Mouse (Mus musculus) CD4-positive, CD25-positive, alpha-beta regulatory T cell, adult 4 months (primary cell): ENCODE measurements at regions not wholly inside any gene's neighbourhood (a gene's known extent, or its start where the extent isn't known, plus 50 kb on each side); places are given as distances from the start of the nearest gene placed in this dataset.

Source experiments
- ATAC-seq: one replicate; pipeline ENCODE4 v1.8.0; 2017

DNA sequence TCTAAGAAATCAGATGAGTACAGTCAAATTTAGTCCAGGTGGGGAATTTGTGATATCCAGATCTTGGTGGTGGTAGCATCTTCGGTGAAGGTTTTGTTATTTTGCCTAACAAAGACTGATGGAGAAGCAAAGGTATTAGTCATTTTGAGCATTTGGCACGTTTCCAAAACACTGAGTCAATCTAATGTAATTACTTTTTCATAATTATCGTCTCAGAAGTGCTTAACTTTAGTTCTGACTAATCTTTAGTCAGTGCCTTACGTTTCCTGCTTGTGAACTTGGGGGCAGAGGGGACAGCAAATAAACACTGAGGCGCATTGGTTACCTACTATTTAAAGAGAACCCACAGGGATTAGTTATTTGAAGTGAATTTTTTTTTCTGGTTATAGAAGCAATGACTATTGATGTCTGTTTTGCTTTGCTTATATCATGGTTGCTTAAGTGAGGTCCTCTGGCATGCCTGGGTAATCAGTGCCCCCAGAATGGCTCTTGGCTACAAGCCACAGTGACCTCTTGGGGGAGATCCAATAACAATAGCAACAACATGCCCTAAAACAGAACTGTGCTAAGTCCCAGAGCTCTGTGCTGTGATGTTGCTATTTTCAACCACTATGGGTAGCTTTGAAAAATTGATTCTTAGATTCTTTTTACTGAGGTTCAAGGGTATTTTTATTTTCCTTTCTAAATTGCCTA lies 275.1 kb downstream of the Gpat3 start:
- no peak for ATAC-seq

DNA sequence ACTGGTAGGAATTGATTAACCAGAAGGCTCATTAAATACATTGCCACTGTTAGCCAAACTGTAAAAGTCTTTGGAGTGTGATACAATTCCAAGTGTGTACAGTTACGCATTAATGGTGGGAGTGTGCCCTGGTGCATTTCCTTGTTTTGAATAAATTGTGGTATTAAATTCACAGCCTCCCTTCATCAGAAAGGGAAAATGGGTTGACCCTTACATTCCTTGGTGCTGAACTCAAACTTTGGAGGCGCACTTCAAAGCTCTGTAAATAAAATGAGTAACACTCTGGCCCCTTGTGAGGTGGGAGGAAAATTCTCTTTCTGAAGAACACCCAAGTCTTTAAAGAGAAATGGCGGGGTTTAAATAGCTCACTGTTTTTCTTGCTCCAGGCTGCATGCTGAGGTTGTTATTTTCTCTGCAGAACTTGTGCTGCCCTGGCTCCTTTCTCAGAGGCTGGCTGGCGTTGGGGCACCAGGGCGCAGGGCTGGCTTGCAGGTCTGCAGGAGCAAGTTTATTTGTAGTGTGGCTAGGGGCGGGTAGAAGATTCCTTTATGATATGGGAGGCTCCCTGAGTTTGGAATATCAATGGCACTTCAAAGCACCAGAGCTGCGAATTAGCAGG lies 266.7 kb downstream of the Gpat3 start:
- no peak for ATAC-seq

DNA sequence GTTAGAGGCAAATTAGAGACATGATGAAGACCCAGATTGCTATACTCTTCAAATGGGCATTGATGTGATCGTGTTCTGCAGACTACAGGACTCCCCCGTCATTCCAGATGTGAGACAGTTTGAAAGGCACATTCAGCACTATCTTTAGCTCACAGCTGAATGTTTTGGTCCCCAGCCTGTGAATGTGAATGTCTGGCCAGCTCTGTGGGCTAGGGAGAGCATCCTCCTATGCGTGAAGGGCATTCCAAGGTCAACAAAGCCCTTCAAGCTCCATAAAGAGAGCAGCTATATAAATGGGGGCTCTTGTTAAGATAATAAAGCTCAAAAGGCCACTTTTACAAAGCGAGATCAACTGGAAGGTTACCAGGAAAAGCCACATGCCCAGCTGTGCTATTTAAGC lies 266.1 kb downstream of the Gpat3 start:
- no peak for ATAC-seq

DNA sequence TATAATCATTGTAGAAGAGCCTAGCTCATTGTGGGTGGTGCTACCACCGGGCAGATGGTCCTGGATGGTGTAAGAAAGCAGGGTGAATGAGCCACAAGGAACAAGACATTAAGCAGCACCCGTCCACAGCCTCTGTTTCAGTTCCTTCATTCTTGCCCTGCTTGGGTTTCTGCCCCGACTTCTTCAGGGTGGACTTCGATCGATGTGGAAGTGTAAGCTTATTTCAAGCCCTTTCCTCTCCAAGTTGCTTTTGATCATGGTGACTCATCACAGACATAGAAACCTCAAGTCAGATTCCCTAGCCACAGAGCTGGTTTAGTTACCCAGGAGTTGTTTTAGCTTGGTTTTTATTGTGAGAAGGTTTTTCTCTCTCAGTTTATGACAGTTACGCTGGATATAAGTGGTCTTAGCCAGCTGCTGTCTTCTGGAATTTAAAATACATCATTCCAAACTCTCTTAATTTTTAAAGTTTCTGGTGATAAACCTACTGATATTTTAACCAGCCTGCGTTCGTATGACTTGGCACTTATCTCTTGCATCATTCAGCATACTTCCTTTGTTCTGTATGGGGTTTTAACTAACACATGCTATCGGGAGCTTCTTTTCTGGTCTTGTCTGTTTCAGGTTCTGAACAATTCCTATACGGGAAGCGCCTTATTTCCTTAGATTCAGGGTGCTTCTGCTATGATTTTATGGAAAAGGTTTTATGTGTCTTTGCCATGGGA lies 255.6 kb downstream of the Gpat3 start:
- ATAC-seq = no peak

DNA sequence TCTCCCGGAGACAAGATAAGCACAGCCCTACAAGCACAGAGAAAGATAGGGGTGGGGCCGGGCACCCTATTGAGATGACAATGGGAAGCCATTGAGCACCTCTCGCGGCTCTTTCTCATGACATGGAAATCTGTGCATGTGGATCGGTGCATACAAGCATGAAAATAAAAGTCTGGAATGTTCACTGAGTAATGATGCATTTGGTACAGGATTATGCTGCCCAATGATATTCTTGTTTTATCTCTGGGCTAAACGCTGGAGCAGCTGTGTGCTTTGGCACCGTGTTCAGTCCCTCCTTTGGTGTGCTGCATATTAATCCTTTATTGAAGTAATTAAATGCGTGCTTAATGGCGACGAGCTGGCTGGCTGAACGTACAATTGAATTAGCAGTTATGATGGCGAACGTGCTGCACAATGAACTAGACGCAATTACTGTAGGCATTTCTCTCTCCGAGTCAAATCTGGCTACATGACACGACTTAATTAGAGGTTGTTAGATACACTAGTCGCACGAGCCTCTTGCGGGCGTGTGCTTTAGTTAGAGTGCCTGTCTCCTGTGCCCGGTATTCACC lies 245.6 kb downstream of the Gpat3 start:
- ATAC-seq = no peak

DNA sequence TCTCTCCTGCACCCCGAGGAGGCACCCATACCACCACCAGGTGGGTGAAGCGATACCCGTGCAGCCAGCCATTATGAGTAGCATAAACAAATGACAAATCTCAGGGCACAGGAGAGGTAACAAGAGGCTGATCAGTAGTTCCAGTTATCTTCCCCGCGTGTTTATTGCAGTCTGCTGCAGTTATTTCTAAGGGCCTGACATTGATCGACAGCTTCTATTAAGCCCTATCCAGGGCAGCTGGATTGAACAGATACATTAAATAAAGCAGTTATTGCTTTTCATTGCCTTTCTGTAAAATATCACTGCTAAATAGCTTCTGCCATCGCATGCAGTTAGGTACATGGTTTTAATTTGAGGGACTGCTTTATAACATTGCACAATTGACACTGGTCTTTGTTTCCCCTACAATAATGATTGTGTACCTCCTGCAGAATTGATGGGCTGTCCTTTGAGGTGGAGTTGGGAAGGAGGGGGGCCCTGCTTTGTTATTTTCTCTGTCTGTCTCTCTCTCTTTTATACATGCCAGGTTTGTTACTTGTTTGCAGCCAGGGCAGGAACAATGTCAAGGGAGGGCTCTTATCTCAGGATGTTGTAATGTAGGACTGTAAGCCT lies 245.0 kb downstream of the Gpat3 start:
- no peak for ATAC-seq

DNA sequence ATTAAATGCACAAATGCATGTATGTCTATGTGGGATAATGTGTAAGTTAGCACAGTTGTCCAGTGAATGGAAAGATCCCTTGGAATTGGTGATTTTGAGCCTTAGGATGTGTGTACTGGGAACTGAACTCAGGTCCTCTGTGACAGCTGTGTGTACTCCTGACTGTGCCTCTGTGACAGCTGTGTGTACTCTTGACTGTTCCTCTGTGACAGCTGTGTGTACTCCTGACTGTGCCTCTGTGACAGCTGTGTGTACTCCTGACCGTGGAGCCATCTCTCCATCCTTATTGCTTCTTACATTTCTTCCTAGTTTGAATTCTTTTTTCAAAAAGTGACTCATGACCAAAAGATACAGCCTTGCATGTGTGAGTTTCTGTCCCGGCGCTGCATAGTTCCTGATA lies 239.7 kb downstream of the Gpat3 start:
- ATAC-seq = no peak

DNA sequence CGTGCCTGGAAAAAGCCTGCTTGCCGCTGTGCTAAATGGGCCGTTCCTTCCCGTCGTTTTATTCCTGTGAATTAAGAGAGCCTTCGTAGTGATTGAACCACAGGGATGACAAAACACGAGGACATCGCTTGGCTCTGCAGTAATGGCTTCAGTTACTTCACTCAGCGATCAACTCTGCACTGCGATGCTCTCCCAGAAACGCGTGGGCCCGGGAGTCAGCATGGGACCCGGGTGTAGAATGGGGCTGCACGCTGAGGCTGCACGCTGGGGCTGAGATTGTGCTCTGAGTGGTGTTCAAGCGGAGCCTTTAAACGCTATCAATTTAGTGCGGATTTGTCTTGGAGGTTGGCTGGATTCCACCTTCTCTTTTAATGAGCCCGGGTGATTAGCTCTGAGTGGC lies 237.1 kb downstream of the Gpat3 start:
- no peak for ATAC-seq

DNA sequence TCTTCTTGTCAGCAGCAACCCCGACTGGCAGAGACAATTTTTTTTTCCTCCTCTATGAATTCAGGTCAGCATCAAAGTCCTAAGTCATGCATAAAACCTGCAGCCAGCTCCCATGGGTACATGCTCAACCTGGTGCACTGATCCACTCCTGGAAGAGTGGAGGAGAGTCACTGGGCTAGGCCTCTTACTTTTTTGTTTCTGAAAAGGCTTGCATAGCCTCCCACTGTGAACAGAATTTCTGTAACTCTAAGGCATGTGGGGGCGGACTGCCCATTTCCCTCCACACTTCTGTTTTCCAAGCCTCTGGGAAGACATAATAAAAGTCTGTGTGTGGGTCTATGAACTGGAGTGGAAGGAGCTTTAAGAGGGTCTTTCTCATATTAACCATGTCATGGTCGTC lies 218.8 kb downstream of the Gpat3 start:
- ATAC-seq = no peak

DNA sequence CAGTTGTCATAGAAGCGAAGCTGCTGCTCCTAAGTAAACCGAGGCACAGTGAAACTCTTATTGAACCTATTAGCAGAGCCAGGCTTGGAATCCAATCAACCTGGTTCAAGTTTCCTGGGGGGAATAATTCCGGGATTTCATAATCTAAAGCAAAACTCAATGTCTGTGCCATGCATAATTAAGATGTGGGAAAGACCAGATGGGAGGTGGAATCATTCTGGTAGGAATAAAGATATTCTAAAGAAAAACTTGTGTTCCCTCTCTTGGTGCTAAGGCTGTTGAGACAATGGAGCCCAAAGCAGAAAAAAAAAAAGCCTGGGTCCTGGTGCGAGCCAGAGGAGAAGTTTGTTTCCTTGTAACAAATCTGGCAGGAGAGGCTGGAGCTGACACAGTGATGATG lies 217.7 kb downstream of the Gpat3 start:
- ATAC-seq = no peak

DNA sequence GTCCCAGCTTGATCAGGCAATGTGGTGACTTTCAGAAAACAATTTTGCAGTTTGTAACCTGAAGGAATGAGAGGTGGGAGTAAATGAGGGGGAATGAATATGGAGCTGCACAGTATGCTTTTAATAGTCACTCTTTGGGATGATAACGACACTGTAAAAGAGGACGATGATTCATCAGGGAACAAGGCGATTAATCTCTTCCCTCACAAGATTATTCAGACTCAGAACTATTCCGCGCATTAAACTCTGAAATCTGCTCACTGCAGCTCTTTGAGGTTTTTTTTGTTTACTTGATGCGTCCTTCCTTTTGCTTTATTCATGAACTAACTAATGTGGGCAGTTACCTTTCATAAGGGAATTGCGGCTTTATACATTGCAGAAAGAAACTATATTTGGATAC lies 206.1 kb downstream of the Gpat3 start:
- ATAC-seq = no peak

DNA sequence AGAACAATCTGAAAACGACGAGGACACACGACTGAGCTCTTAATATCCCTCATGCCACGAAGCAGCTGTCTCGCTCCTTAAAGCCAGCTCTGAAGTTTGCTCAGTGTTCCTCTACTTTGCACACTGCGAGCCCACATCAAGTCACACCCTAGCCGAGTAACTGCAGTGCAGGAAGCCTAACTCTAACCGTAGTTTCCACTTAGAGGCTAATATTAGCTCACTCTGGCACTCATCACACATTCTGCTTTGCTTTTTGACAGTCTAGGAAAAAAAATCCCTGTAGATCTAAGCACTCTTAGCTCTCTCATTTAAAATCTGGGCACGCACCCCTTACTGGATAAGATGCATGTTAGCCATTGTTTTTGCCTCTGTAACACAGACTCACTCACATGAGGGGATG lies 195.0 kb downstream of the Gpat3 start:
- ATAC-seq = no peak

DNA sequence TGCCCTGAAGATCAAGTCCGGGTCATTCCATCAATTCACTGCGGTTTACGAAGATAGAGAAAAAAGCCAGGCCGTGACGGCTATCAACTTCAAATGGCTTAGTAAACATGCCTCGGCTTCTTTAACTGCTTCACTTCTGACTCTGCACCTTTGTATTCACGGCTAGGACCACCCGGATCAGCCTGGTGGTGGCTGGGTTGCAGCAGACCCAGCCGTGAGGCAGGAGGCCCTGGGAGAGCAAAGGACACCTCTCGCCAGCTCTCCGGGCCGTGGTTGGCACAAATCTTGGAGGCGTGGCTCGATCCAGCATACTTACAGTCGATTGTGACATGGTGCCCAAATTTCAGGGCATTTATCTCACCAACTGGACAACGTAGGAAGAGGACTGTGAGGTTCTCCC lies 187.5 kb downstream of the Gpat3 start:
- ATAC-seq = no peak

DNA sequence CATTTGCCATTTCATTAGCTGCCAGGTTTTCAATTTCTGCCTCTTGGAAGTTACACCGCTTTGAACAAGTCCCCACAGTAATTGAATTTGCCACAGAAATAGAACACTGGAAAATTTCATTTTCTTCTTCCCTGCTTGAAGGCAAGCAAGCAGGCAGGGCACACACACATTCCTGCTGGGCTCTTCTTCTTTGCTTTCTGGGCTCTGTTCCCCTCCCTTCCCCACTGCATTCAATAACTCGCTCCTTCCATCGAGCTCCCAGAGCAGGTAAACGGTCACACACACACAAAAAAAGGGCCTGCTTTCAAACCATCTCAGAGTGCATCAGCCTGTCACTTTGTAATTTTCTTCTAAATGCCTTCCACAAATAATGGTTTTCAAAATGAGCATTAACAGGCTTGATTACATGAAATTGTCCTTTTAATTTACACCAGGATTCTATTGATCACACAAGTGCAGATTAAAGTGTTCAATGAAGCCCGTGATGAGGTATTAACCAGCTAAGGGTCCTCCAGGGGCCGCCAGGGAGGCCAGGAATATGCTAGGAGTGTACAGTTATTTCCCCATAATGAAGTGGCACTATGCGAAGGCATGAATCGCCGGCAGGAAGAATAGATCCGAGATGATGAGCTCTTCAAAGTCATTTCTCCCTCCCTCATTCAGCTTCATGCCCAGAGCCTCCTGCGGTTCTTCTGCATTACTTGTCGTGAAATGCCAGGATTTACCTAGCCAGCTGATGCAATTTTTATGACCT lies 186.8 kb downstream of the Gpat3 start:
- ATAC-seq = no peak

DNA sequence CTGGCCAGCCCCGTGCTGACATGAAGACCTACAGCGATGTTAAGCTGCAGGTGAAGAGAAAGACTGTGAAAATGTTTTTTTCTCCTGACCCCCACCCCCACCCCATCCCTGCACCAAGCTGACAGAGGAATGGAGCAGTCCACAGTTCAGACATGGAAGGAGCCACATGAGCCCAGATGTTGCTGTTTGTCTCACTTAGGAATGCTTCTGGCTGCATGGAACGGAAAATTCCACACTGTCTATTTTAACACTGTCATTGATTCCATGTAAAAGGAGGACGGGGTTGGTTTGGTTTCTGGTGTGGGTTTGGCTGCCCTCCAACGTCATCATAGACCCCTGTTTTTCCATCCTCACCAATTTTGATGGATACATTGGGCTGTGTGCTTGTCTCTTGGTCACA lies 179.3 kb downstream of the Gpat3 start:
- ATAC-seq = no peak

DNA sequence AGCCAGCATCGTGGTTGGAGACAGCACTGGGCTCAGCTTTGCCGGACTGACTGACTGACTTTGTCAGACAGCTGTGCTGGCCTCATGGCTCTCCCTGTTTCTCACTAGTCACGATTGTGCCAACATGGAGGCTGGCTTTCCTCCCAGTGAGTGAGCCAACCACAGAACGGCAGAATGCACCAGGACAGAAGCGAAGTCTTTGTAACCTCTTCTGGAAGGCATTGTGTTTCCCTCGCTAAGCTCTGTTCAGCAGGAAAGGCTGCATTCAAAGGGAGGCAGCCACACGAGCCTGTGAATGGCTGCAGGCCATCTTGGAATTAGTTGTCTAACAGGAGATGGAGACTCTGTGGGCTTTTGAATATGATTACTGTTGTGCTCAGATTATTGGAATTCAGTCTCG lies 178.3 kb downstream of the Gpat3 start:
- ATAC-seq = no peak

DNA sequence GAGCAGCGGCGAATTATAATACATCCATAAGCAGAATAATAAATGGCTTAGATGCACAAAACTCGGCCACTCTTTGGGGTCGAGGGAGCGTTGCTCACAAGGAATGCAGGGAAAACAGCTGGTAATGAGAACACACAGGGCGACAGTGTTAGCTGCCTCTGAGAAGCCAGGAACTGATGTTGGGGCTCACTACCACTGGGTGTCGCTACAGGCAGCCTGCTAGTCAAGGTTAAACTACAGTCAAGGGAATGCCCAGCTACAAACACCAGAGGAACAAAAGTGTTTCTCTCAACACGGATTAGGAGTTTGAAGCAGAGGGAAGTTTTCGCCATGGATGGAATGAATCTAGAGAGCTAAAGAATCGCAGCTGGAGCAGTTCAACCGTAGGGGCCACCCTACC lies 175.3 kb downstream of the Gpat3 start:
- no peak for ATAC-seq

DNA sequence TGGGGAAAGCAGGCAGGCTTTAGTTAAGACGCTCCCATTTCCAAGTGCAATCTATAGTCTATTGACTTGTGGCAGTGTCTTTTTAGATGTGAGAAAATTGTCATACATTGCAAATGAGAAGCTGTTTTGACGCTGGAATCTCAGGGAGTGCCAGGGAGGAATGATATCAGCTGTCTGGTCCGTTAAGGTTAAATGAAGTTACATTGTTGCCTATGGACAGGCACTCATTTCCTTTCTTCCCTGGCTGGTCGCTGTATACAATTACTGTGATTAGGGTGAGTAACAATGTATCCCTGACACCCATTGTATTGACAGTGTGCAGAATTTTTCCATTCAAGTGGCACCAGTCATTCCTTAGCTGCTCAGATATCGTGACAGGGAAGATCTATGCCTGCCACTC lies 168.3 kb downstream of the Gpat3 start:
- ATAC-seq = no peak

DNA sequence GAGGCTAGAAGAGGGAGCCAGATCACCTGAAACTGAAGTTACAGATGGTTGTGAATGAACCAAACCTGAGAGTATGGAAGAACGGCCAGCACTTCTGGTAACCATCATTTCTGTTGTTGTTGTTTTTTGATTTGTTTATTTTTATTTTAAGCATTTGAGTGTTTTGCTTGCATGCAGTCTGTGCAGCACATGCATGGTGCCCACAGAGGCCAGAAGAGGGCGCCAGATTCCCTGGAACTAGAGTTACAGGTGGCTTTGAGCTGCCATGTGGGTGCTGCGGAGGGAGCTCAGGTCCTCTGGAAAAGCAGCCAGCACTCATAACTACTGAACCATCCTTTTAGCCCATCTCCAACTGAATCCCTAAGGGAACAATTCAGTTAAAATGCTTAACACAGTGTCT lies 159.7 kb downstream of the Gpat3 start:
- no peak for ATAC-seq

DNA sequence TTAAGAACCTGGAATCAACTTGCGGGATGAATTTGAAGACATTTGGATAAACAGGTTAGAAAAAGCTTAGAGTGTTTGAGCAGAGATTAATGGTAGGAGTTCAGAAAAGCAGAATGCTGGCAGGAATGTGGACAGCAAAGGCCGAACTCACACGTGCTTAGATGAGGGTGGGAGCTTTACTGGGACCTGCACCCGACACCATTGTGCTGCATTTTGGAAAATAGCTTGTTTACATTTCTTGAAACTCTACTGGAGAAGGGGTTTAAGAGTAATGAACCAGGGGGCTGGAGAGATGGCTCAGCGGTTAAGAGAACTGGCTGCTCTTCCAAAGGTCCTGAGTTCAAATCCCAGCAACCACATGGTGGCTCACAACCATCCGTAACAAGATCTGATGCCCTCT lies 154.9 kb downstream of the Gpat3 start:
- no peak for ATAC-seq

DNA sequence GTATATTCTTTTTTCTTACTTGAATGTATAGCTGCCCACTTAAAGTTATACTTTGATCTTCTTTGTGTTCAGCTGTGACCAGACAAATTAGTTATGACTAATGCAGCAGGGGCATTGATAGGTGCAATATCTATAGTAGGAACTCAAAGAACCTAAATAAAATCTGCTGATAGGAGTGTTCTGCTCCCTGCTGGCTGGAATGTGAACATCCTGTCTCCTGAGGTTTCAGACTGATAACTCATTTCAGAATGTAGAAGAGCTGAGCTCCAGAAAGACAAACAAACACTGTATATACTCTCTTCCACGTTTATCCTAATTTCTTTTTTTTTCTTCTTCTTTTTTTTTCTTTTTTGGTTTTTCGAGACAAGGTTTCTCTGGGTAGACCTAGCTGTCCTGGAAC lies 146.9 kb downstream of the Gpat3 start:
- ATAC-seq = no peak

DNA sequence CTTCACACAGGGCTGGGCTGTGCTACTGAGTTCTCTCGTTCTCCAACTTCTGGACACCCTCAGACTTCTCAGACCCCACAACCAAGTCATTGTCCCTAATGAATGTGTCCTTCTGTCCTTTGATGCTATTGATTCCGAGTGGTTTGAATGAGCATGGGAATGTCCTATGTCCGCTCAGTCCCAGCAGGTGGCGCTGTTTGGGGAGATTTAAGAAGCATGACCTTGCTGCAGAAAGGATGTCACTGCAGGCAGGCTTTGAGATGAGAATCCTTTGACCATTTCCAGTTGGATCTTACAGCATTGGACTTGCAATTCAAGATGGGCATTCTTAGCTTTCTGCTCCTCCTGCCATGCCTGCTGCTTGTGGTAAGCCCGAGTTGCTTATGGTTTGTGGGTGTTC lies 146.1 kb downstream of the Gpat3 start:
- no peak for ATAC-seq

DNA sequence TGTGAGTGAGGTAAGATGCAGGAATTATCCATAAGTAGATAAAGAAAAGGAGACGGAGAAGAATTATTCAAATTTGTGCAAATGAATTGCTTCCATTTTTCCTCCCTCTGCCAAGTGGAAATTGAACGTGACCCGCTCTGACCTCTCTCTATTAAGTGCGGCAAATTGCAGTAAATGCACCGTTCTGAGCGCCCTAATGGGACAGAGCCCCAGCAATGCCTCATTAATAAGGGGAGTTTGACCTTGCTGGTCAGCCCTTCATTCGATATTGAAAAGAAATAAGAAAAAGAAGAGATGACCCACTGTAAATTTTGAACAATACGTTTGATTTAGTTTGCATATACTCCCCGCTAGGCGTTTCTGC lies 137.0 kb downstream of the Gpat3 start:
- ATAC-seq = no peak
